Mouse (Mus musculus) cerebellum, postnatal 25 days (tissue): ENCODE data around the gene Ift81.

Experiments
- DNase-seq, 2 experiments: peaks; one replicate each; pipeline ENCODE4 v3.0.0; 2021; ENCODE audit warnings: mixed read lengths in 2 of 2

Gene Ift81

GRCm38 (mm10) chr5:122543392-122543791 is 70.9 kb downstream of the Ift81 start:
- no peak for DNase-seq

- no peak for DNase-seq
Observed at GRCm38 (mm10) chr5:122541871-122542270, 72.4 kb downstream of the Ift81 start.

- DNase-seq, result no peak
Observed at GRCm38 (mm10) chr5:122538077-122538476, 76.2 kb downstream of the Ift81 start.

GRCm38 (mm10) chr5:122537654-122538053 is 76.7 kb downstream of the Ift81 start:
- no peak for DNase-seq

- DNase-seq, result no peak
Observed at GRCm38 (mm10) chr5:122533884-122534283, 80.4 kb downstream of the Ift81 start.

- DNase-seq, result no peak
Observed at GRCm38 (mm10) chr5:122529913-122530604, 84.3 kb downstream of the Ift81 start.

- peak in 1 of 2 experiments; percentile 49 for DNase-seq
Observed at GRCm38 (mm10) chr5:122529316-122529715, 85.0 kb downstream of the Ift81 start.

GRCm38 (mm10) chr5:122528591-122528990 is 85.7 kb downstream of the Ift81 start:
- no peak for DNase-seq

GRCm38 (mm10) chr5:122527761-122528160 is 86.6 kb downstream of the Ift81 start:
- no peak for DNase-seq

GRCm38 (mm10) chr5:122526878-122527730 is 87.2 kb downstream of the Ift81 start:
- DNase-seq, result no peak

- no peak for DNase-seq
Observed at GRCm38 (mm10) chr5:122526405-122526804, 87.9 kb downstream of the Ift81 start.

GRCm38 (mm10) chr5:122525238-122525931 is 88.9 kb downstream of the Ift81 start:
- DNase-seq, result no peak

- DNase-seq, result no peak
Observed at GRCm38 (mm10) chr5:122524854-122525237, 89.5 kb downstream of the Ift81 start.

- DNase-seq, result no peak
Observed at GRCm38 (mm10) chr5:122524244-122524643, 90.1 kb downstream of the Ift81 start.

- DNase-seq, result no peak
Observed at GRCm38 (mm10) chr5:122521130-122521473, 93.2 kb downstream of the Ift81 start.

GRCm38 (mm10) chr5:122520254-122521129 is 93.8 kb downstream of the Ift81 start:
- DNase-seq, result no peak

- no peak for DNase-seq
Observed at GRCm38 (mm10) chr5:122519043-122519660, 95.2 kb downstream of the Ift81 start.

GRCm38 (mm10) chr5:122518247-122518646 is 96.1 kb downstream of the Ift81 start:
- no peak for DNase-seq

- no peak for DNase-seq
Observed at GRCm38 (mm10) chr5:122516901-122517300, 97.4 kb downstream of the Ift81 start.

- no peak for DNase-seq
Observed at GRCm38 (mm10) chr5:122516029-122516730, 98.1 kb downstream of the Ift81 start.

GRCm38 (mm10) chr5:122514127-122514521 is 100.2 kb downstream of the Ift81 start:
- no peak for DNase-seq
